ENCODE assay signal across 9 mouse cellular contexts in genomic region chrX:152368054-152368396, GRCm38 (mm10). TPM values are rescaled to one million over a fixed set of nuclear protein-coding genes. Genes with fewer than 3 reads are reported as not detected.
A peak's percentile ranks its signal among the peaks of the same experiment; 100 is the strongest.
DNase-seq lines count a peak whose midpoint lies in the region; ATAC-seq and TF ChIP-seq lines count a peak whose summit lies in the region.
"Had no signal": no experiment of that assay in that cellular context is flagged by ENCODE, and none has a peak within 500 bp of the region (broad histone marks: within the 10 kb centered on the region; RNA-seq: fewer than 3 reads in every experiment).

No protein-coding gene starts in this region.

- no peaks in the 10 kb centered on the region for H3K27me3 ChIP-seq in lung, postnatal 0 days (replicated peaks; ENCODE audit: insufficient read depth, low read length)
- peaks cover 55% of the 10 kb centered on the region for H3K27me3 ChIP-seq in limb, embryonic 12.5 days
- H3K27me3 ChIP-seq in stomach, embryonic 14.5 days (ENCODE audit: control insufficient read depth, insufficient read depth, low read length), result 0 out of 2 replicates have a peak, but pooled peaks cover 2% of the 10 kb centered on the region

- no peak for TF ChIP-seq EP300 in lung, postnatal 0 days (IDR thresholded peaks at IDR 0.05)

- H3K9me3 ChIP-seq in lung, postnatal 0 days (ENCODE audit: low read length), result no peaks in the 10 kb centered on the region
- H3K9me3 ChIP-seq in limb, embryonic 12.5 days, result no peaks in the 10 kb centered on the region
- no peaks in the 10 kb centered on the region for H3K9me3 ChIP-seq in stomach, embryonic 14.5 days (ENCODE audit: control insufficient read depth, low read depth, low read length)

- H3K4me1 ChIP-seq in lung, postnatal 0 days (ENCODE audit: insufficient read depth, low read depth, low read length), result no peaks in the 10 kb centered on the region
- peaks cover 16% of the 10 kb centered on the region; the same call in 1 of the 2 replicates for H3K4me1 ChIP-seq in limb, embryonic 12.5 days (replicated peaks)
- no peaks in the 10 kb centered on the region for H3K4me1 ChIP-seq in stomach, embryonic 14.5 days (ENCODE audit: control insufficient read depth, insufficient read depth, low read length)

- no peak for ATAC-seq in lung, postnatal 0 days
- ATAC-seq in limb, embryonic 12.5 days (ENCODE audit: insufficient number of reproducible peaks, insufficient read depth, low FRiP score, low TSS enrichment, low read depth), result 0 out of 2 replicates have a peak, but pooled peaks have one; percentile 12
- ATAC-seq in stomach, embryonic 14.5 days (ENCODE audit: insufficient number of reproducible peaks, insufficient read depth, low FRiP score, low read depth), result peak; percentile 10; the same call in 1 of the 2 replicates

- TF ChIP-seq CTCF in lung, postnatal 0 days (IDR thresholded peaks at IDR 0.05), result no peak

- no CpG with 5 or more reads among the region's 4 CpGs for WGBS in lung, postnatal 0 days
- WGBS in limb, embryonic 12.5 days, result 28% methylated on average over 2 of the region's 4 CpGs
- 23% methylated on average over 4 of the region's 4 CpGs for WGBS in stomach, embryonic 14.5 days

- H3K9ac ChIP-seq in lung, postnatal 0 days (replicated peaks; ENCODE audit: low read depth), result no peak overlapping the region
- peak overlapping the region; percentile 61 for H3K9ac ChIP-seq in limb, embryonic 12.5 days (replicated peaks)
- H3K9ac ChIP-seq in stomach, embryonic 14.5 days (replicated peaks; ENCODE audit: low read depth, low read length), result peak overlapping the region; percentile 40; the same call in 1 of the 2 replicates

- H3K27ac ChIP-seq in lung, postnatal 0 days (ENCODE audit: low read length), result no peak overlapping the region
- no peak overlapping the region for H3K27ac ChIP-seq in limb, embryonic 12.5 days
- H3K27ac ChIP-seq in stomach, embryonic 14.5 days (ENCODE audit: low read length), result no peak overlapping the region; the same call in 1 of the 2 replicates

- H3K4me3 ChIP-seq in lung, postnatal 0 days (ENCODE audit: low read depth, low read length), result peak overlapping the region; percentile 34
- H3K4me3 ChIP-seq in limb, embryonic 12.5 days (replicated peaks), result peak overlapping the region; percentile 57
- peak overlapping the region; percentile 48 for H3K4me3 ChIP-seq in stomach, embryonic 14.5 days (ENCODE audit: low read depth, low read length)

- peak overlapping the region; percentile 57 for H3K4me2 ChIP-seq in lung, postnatal 0 days (replicated peaks; ENCODE audit: low read depth, low read length)
- H3K4me2 ChIP-seq in limb, embryonic 12.5 days, result peak overlapping the region; percentile 61
- H3K4me2 ChIP-seq in stomach, embryonic 14.5 days (replicated peaks; ENCODE audit: low read depth, low read length), result peak overlapping the region; percentile 50

- H3K36me3 ChIP-seq in lung, postnatal 0 days (ENCODE audit: insufficient read depth, low read length), result no peaks in the 10 kb centered on the region
- no peaks in the 10 kb centered on the region for H3K36me3 ChIP-seq in limb, embryonic 12.5 days
- H3K36me3 ChIP-seq in stomach, embryonic 14.5 days (ENCODE audit: control insufficient read depth, insufficient read depth, low read length), result no peaks in the 10 kb centered on the region

- DNase-seq in adrenal gland, postnatal 10 days, result peak; percentile 1
- no peak for DNase-seq in adrenal gland, postnatal 36 days
- no peak for DNase-seq in lung, postnatal 0 days (ENCODE audit: low spot score)
- no peak for DNase-seq in lung, postnatal 36 days
- no peak for DNase-seq in spleen, adult 12 weeks (ENCODE audit: low spot score)
- DNase-seq in gastrocnemius, adult 8-10 months (ENCODE audit: low spot score in 2 of 2), result no peak

RNA-seq across cellular contexts. Expression of gene Gpr173, which starts 0.5 kb away (rescaled TPM):
- total RNA-seq in adrenal gland, postnatal 10 days (2021), result 1 to 10 TPM; 3.3 to 4.7 TPM
- 1 to 10 TPM; 2.0 TPM for total RNA-seq in adrenal gland, postnatal 36 days (2021)
- polyA plus RNA-seq in lung, postnatal 0 days (2015; fragmentation: Nextera tagmentation; extraction: Ambion mirVana), result 1.1 TPM in 2 replicates
- 4.1 and 5.8 TPM in 2 replicates for polyA plus RNA-seq in limb, embryonic 12.5 days (2016; fragmentation: Nextera tagmentation; extraction: Ambion mirVana)
- 4.4 and 5.6 TPM in 2 replicates for polyA plus RNA-seq in stomach, embryonic 14.5 days (2014; fragmentation: Nextera tagmentation; extraction: Ambion mirVana)
- total RNA-seq in gastrocnemius, adult 8-10 months (2022), result under 1 TPM; 0.04 to 0.65 (median 0.24) TPM
- total RNA-seq: neutrophil, adult 5-6 weeks had no signal

RNA-seq across cellular contexts. Expression of gene Tspyl2, which starts 25.8 kb away (rescaled TPM):
- 10 to 100 TPM; 24.4 to 31.1 TPM for total RNA-seq in adrenal gland, postnatal 10 days (2021)
- 10 to 100 TPM; 43.3 to 53.9 TPM for total RNA-seq in adrenal gland, postnatal 36 days (2021)
- 13.5 and 14.0 TPM in 2 replicates for polyA plus RNA-seq in lung, postnatal 0 days (2015; fragmentation: Nextera tagmentation; extraction: Ambion mirVana)
- polyA plus RNA-seq in limb, embryonic 12.5 days (2016; fragmentation: Nextera tagmentation; extraction: Ambion mirVana), result 41.3 and 41.9 TPM in 2 replicates
- polyA plus RNA-seq in stomach, embryonic 14.5 days (2014; fragmentation: Nextera tagmentation; extraction: Ambion mirVana), result 25.1 and 25.6 TPM in 2 replicates
- total RNA-seq in gastrocnemius, adult 8-10 months (2022), result 10 to 100 TPM in 3 of 4 experiments, 1 to 10 TPM in 1; 7.2 to 15.3 (median 12.2) TPM

RNA-seq across cellular contexts. Expression of gene Kantr, which starts 40.7 kb away (rescaled TPM):
- total RNA-seq in adrenal gland, postnatal 10 days (2021), result 10 to 100 TPM in 1 of 2 experiments, 1 to 10 TPM in 1; 8.4 to 12.4 TPM
- 1 to 10 TPM; 8.7 to 9.8 TPM for total RNA-seq in adrenal gland, postnatal 36 days (2021)
- polyA plus RNA-seq in lung, postnatal 0 days (2015; fragmentation: Nextera tagmentation; extraction: Ambion mirVana), result 5.9 and 6.6 TPM in 2 replicates
- 24.8 and 27.0 TPM in 2 replicates for polyA plus RNA-seq in limb, embryonic 12.5 days (2016; fragmentation: Nextera tagmentation; extraction: Ambion mirVana)
- polyA plus RNA-seq in stomach, embryonic 14.5 days (2014; fragmentation: Nextera tagmentation; extraction: Ambion mirVana), result 23.9 and 25.9 TPM in 2 replicates
- total RNA-seq in gastrocnemius, adult 8-10 months (2022), result 1 to 10 TPM; 1.2 to 4.0 (median 2.4) TPM
